Mouse (Mus musculus): ENCODE results near the gene C1qtnf2. TPM values are rescaled to one million over a fixed set of nuclear protein-coding genes. Genes with fewer than 3 reads are reported as not detected.
A peak's percentile ranks its signal among the peaks of the same experiment; 100 is the strongest.

Gene C1qtnf2
- polyA plus RNA-seq, 1 experiment from 2014 or later, result 0.42 TPM

- no peaks in the 10 kb centered on the region for H3K9me3 ChIP-seq (replicated peaks)
- ATAC-seq, result no peak
- H3K4me3 ChIP-seq, result no peak overlapping the region
- no peaks in the 10 kb centered on the region for H3K27me3 ChIP-seq (replicated peaks)
- no peaks in the 10 kb centered on the region for H3K36me3 ChIP-seq
- WGBS (ENCODE audit: insufficient replicate concordance), result 80% methylated on average over 11 of the region's 11 CpGs
- no peak overlapping the region for H3K4me2 ChIP-seq
- no peaks in the 10 kb centered on the region for H3K4me1 ChIP-seq
- no peak overlapping the region for H3K9ac ChIP-seq
- H3K27ac ChIP-seq, result no peak overlapping the region
Measured at GRCm38 (mm10) chr11:43517641-43518040, 43.6 kb downstream of the C1qtnf2 start.

DNA sequence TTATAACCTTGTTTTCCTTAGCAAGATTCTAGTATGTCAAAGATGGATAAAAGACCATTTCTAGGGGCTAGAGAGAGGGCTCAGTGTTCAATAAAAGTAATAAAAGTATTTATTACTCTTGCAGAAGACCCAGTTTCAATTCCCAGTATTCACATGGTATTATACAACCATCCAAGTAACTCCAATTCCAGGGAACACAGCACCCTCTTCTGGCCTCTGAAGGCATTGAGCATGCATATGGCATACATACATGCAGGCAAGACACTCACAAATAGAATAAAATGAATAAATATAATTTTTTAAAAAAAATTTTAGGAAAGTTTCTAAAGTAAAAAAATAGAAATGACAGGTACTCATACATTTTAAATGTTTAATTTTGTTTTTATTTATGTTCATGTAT lies 44.0 kb downstream of the C1qtnf2 start:
- no peak for ATAC-seq
- Histone ChIP-seq H3K9me3 (replicated peaks) (no peaks in the 10 kb centered on the region), H3K4me3 (no peak overlapping the region), H3K9ac (no peak overlapping the region), H3K4me2 (no peak overlapping the region), H3K27ac (no peak overlapping the region), H3K36me3 (no peaks in the 10 kb centered on the region), H3K27me3 (replicated peaks) (no peaks in the 10 kb centered on the region), H3K4me1 (no peaks in the 10 kb centered on the region)

DNA sequence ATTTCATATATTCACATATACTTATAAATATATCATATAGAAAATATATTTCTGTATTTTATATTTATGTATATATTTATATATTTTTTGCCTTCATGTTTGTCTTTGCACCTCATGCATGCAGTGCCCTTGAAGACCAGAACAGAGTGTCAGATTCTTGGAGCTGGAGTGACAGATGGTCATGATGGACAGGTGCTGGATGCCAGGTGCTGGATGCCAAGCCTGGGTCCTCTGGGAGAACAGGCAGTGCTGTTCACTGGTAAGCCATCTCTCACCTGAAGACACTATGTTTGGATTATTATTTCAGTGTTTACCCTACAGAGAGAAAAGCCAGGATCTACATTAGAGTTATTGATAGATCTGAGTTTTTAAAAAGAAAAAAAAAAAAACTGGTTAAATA lies 44.7 kb downstream of the C1qtnf2 start:
- H3K4me3 ChIP-seq, result no peak overlapping the region
- ATAC-seq, result no peak
- no peaks in the 10 kb centered on the region for H3K36me3 ChIP-seq
- no peaks in the 10 kb centered on the region for H3K27me3 ChIP-seq (replicated peaks)
- H3K9ac ChIP-seq, result no peak overlapping the region
- H3K9me3 ChIP-seq (replicated peaks), result no peaks in the 10 kb centered on the region
- H3K4me1 ChIP-seq, result no peaks in the 10 kb centered on the region
- H3K27ac ChIP-seq, result no peak overlapping the region
- no peak overlapping the region for H3K4me2 ChIP-seq

DNA sequence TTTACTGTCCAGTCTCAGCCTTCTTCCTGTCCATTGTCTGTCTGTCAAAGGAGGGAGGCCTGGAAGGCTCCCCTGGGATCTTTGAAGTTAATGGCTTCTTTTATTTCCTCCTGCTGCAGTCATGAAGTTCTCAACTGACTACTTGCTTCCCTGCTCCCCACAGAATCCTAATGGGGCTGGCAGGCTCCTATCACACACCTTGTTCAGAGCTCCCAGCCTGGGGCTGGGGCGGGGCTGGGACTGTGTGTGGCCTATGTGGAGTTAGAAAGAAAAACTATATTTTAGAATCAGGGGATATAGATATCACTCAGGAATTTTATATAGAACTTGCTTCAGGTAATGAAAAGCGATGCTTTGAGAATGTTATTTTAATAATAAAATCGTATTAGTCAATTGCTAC lies 46.4 kb downstream of the C1qtnf2 start:
- H3K4me1 ChIP-seq, result no peaks in the 10 kb centered on the region
- no peak overlapping the region for H3K27ac ChIP-seq
- H3K9ac ChIP-seq, result no peak overlapping the region
- no peak overlapping the region for H3K4me3 ChIP-seq
- no peaks in the 10 kb centered on the region for H3K9me3 ChIP-seq (replicated peaks)
- H3K36me3 ChIP-seq, result no peaks in the 10 kb centered on the region
- H3K4me2 ChIP-seq, result no peak overlapping the region
- ATAC-seq, result no peak
- WGBS (ENCODE audit: insufficient replicate concordance), result 62% methylated on average over 3 of the region's 3 CpGs
- H3K27me3 ChIP-seq (replicated peaks), result no peaks in the 10 kb centered on the region; the same call in 1 of the 2 replicates

- WGBS (ENCODE audit: insufficient replicate concordance), result 5% methylated on average over 25 of the region's 25 CpGs
- peak overlapping the region; percentile 67 for H3K9ac ChIP-seq
- ATAC-seq, result no peak
- peaks cover 27% of the 10 kb centered on the region for H3K27me3 ChIP-seq (replicated peaks)
- no peaks in the 10 kb centered on the region for H3K36me3 ChIP-seq
- H3K9me3 ChIP-seq (replicated peaks), result no peaks in the 10 kb centered on the region
- H3K4me1 ChIP-seq, result no peaks in the 10 kb centered on the region
- peak overlapping the region; percentile 36; the same call in 1 of the 2 replicates for H3K27ac ChIP-seq
- peak overlapping the region; percentile 81 for H3K4me2 ChIP-seq
- H3K4me3 ChIP-seq, result peak overlapping the region; percentile 64
Measured at GRCm38 (mm10) chr11:43528078-43528682, 54.1 kb downstream of the C1qtnf2 start.

DNA sequence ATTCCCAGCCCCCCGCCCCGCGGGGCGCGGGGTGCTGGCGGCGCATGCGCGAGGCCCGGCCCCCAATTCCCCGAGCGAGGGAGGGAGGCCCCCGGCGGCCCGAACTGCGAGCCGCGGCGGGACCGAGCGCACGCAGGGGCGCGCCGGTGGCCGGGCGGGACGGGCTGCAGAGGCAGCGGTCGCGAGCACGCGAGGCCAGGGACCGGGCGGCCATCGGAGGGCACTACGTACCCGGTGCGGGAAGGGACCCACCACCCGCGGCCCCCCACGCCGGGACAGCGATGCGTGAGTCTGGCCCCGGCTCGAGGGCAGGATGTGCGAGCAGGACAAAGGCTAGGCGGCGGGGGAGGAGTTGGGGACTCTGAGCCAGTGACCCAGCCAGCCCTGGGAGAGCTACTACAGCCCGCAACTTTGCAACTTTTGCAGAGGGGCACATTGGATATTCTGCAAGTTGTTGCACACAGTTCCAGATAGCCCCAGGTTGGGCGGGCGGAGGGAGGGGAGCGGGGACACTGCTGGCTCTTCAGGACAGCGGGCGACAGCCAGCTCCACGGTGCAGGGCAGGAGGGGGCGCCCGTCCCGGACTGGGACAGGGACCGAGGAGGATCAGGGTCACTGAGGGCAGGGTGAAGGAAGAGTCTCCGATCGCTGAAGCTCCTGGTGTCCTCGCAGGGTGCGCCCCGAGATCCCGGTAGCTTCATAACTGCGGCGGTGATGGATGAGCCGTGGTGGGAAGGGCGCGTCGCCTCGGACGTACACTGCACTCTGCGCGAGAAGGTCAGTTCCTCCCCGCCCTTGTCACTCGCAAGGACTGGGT lies 54.8 kb downstream of the C1qtnf2 start, which contains the start of gene Ccnjl:
Gene Ccnjl, plus strand, starts transcription at position 102 of the 817 bp plus-strand sequence.
- peak within 1 kb of the TSS; percentile 67 for H3K9ac ChIP-seq
- no peaks in the 10 kb centered on the region for H3K36me3 ChIP-seq
- peak within 1 kb of the TSS; percentile 64 for H3K4me3 ChIP-seq
- WGBS (ENCODE audit: insufficient replicate concordance), result 3% methylated on average over 63 of the region's 79 CpGs
- H3K27ac ChIP-seq, result peak within 1 kb of the TSS; percentile 36; the same call in 1 of the 2 replicates
- H3K27me3 ChIP-seq (replicated peaks), result peaks cover 27% of the 10 kb centered on the region
- no peaks in the 10 kb centered on the region for H3K4me1 ChIP-seq
- ATAC-seq, result peak; percentile 73
- peak within 1 kb of the TSS; percentile 81 for H3K4me2 ChIP-seq
- no peaks in the 10 kb centered on the region for H3K9me3 ChIP-seq (replicated peaks)

- H3K4me1 ChIP-seq, result no peaks in the 10 kb centered on the region
- WGBS (ENCODE audit: insufficient replicate concordance), result 45% methylated on average over 3 of the region's 3 CpGs
- no peaks in the 10 kb centered on the region for H3K9me3 ChIP-seq (replicated peaks)
- ATAC-seq, result no peak
- H3K27me3 ChIP-seq (replicated peaks), result peaks cover 27% of the 10 kb centered on the region
- peak overlapping the region; percentile 81; the same call in 1 of the 2 replicates for H3K4me2 ChIP-seq
- no peak overlapping the region for H3K4me3 ChIP-seq
- H3K9ac ChIP-seq, result no peak overlapping the region
- H3K27ac ChIP-seq, result no peak overlapping the region
- no peaks in the 10 kb centered on the region for H3K36me3 ChIP-seq
Measured at GRCm38 (mm10) chr11:43530043-43530442, 56.0 kb downstream of the C1qtnf2 start.

GRCm38 (mm10) chr11:43531619-43532018 lies 57.5 kb downstream of the C1qtnf2 start:
- no peak overlapping the region for H3K9ac ChIP-seq
- H3K27ac ChIP-seq, result no peak overlapping the region
- no peak overlapping the region for H3K4me3 ChIP-seq
- H3K36me3 ChIP-seq, result no peaks in the 10 kb centered on the region
- ATAC-seq, result no peak
- peaks cover 27% of the 10 kb centered on the region for H3K27me3 ChIP-seq (replicated peaks)
- 74% methylated on average over 5 of the region's 5 CpGs for WGBS (ENCODE audit: insufficient replicate concordance)
- H3K4me1 ChIP-seq, result no peaks in the 10 kb centered on the region
- no peak overlapping the region for H3K4me2 ChIP-seq
- H3K9me3 ChIP-seq (replicated peaks), result no peaks in the 10 kb centered on the region

- H3K9me3 ChIP-seq (replicated peaks), result no peaks in the 10 kb centered on the region
- no peak overlapping the region for H3K4me2 ChIP-seq
- no peak overlapping the region for H3K4me3 ChIP-seq
- H3K4me1 ChIP-seq, result 0 out of 2 replicates have a peak, but pooled peaks cover 4% of the 10 kb centered on the region
- no peaks in the 10 kb centered on the region for H3K27me3 ChIP-seq (replicated peaks)
- no peak for ATAC-seq
- WGBS (ENCODE audit: insufficient replicate concordance), result 68% methylated on average over 6 of the region's 6 CpGs
- no peaks in the 10 kb centered on the region for H3K36me3 ChIP-seq
- H3K9ac ChIP-seq, result no peak overlapping the region
- H3K27ac ChIP-seq, result no peak overlapping the region
Measured at GRCm38 (mm10) chr11:43537074-43537473, 63.0 kb downstream of the C1qtnf2 start.

DNA sequence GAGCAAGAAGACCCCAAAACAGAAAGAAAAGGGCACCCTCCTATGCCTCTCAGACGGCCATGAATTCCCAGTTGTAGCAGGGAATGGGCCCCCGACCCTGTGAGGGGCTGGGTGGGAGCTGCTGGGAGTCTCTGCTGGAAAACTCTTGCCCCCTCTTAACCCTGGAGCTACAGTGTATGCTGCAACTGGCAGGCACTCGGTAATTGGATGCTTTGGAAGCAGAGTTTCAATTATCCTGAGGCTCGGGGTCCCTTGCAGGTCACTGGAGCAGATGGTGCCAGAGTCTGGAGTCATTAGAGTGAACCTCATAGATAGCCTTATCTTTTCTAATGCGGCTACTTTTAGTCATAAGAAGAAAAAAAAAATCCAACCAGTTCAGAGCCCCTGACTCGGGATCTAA lies 65.8 kb downstream of the C1qtnf2 start:
- H3K4me2 ChIP-seq, result no peak overlapping the region
- no peak overlapping the region for H3K4me3 ChIP-seq
- H3K27me3 ChIP-seq (replicated peaks), result no peaks in the 10 kb centered on the region
- no peaks in the 10 kb centered on the region for H3K36me3 ChIP-seq
- no peak overlapping the region for H3K9ac ChIP-seq
- no peak for ATAC-seq
- H3K9me3 ChIP-seq (replicated peaks), result no peaks in the 10 kb centered on the region
- 48% methylated on average over 6 of the region's 6 CpGs for WGBS (ENCODE audit: insufficient replicate concordance)
- no peak overlapping the region for H3K27ac ChIP-seq
- peaks cover 27% of the 10 kb centered on the region for H3K4me1 ChIP-seq
